Mouse (Mus musculus): ENCODE measurements around the gene Endou. TPM values are rescaled to one million over a fixed set of nuclear protein-coding genes. Genes with fewer than 3 reads are reported as not detected.
A peak's percentile ranks its signal among the peaks of the same experiment; 100 is the strongest.

The Endou gene
- polyA plus RNA-seq, 1 experiment: 0.51 TPM

DNA sequence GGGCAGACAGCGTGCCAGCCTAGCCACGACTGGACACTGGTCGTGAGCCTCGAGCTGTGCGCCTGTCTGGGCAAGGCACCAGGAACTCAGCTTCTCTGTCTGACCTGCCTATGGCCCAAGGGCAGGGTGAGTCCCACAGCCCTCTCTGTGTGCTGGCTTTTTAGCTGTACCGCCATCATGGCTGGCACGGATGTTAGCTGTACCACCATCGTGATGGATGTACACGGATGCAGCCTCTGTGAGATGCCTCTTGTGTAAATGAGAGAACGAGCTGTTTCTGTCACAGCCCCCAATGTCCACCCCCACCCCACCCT is 64.7 kb downstream of the Endou start:
- TF ChIP-seq POLR2A (IDR thresholded peaks at IDR 0.05; ENCODE audit: low read depth, low read length) (no peak), CTCF (IDR thresholded peaks at IDR 0.05; ENCODE audit: extremely low read depth, insufficient read length, insufficient replicate concordance, low read depth, low read length) (no peak)
- H3K36me3 ChIP-seq (ENCODE audit: control insufficient read depth, insufficient read depth, low read length): no peaks in the 10 kb centered on the region
- 90% methylated on average over 10 of the region's 10 CpGs for WGBS

DNA sequence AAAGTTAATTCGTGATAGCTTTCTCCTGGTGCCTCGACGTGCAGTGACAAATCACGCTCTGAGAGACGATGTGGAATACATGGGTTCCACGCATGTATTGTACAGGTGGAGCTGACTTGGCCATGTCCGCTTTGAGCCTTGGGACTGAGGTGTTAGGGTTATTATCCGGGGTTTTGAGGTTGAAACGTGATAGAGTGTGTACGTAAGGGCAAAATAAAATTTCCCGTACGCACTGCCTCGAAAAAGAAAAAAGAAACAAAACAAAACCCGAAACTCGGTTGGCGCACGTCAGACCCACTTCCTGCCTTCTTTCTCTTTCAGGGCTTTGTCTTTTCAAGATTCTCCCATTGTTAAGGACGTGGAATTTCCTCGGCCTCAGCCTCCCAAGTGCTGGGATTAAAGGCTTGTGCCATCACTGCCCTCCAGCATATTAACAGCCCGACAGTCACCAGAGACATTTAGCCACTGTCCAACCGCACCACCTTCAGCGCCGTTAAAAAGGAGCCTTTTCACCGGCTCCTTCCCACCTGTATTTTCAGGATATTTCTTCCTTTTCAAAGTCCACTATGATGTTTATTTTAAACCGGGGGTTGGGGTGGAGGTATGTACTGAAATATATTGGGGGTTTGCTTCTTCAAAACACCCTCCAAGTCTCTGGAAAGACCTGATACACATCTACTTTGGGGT is 65.2 kb downstream of the Endou start:
- Histone ChIP-seq H3K36me3 (ENCODE audit: control insufficient read depth, insufficient read depth, low read length) (no peaks in the 10 kb centered on the region), H3K27me3 (ENCODE audit: control insufficient read depth, insufficient read depth, low read length) (no peaks in the 10 kb centered on the region), H3K4me3 (ENCODE audit: low read depth, low read length) (no peak overlapping the region), H3K27ac (ENCODE audit: insufficient read depth, low read depth, low read length) (no peak overlapping the region), H3K4me1 (ENCODE audit: control insufficient read depth, insufficient read depth, insufficient read length, low read length) (no peaks in the 10 kb centered on the region; the same call in 1 of the 2 replicates)
- no peak for TF ChIP-seq CTCF (IDR thresholded peaks at IDR 0.05; ENCODE audit: extremely low read depth, insufficient read length, insufficient replicate concordance, low read depth, low read length)
- TF ChIP-seq POLR2A (IDR thresholded peaks at IDR 0.05; ENCODE audit: low read depth, low read length): no peak
- 66% methylated on average over 25 of the region's 25 CpGs for WGBS

More for the DNA sequence above, 64.7 kb downstream of the Endou start:
- H3K27ac ChIP-seq (ENCODE audit: insufficient read depth, low read depth, low read length): no peak overlapping the region
- H3K4me1 ChIP-seq (ENCODE audit: control insufficient read depth, insufficient read depth, insufficient read length, low read length): no peaks in the 10 kb centered on the region; the same call in 1 of the 2 replicates
- no peak overlapping the region for H3K4me3 ChIP-seq (ENCODE audit: low read depth, low read length)
- H3K27me3 ChIP-seq (ENCODE audit: control insufficient read depth, insufficient read depth, low read length): no peaks in the 10 kb centered on the region

DNA sequence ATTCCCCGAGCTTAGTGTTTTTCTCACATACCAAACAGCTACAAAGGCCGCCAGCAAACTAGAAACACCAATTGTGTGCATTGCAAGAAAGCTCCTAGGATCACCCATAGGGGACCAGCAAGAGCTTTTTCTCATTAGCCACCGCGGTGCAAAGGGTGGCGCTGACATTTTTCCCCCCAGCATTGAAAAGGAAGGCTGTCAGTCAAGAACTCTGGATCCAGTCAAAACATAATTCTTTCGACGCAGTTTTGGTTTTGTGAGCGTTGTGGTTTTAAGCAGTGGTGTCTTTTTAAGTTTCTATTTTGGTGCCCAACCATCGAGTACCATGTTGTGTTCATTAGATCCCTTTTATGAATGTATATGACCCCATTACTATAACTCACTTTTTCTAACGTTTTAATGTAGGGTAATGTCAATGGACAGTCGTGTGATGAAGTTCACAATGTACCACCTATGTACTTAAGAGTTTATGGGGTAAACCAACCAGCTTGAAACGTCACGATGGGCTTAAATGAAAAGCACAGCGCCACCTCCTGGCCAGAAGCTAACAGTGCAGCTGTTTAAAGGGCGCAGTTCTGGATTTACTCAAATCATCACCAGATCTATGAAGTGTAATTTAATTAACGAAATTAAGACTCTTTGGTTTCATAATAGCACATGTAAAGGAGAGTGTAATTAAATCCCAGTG is 66.0 kb downstream of the Endou start:
- TF ChIP-seq POLR2A (IDR thresholded peaks at IDR 0.05; ENCODE audit: low read depth, low read length) (no peak), CTCF (IDR thresholded peaks at IDR 0.05; ENCODE audit: extremely low read depth, insufficient read length, insufficient replicate concordance, low read depth, low read length) (peak; percentile 45; the same call in 1 of the 2 replicates)
- H3K4me3 ChIP-seq (ENCODE audit: low read depth, low read length): no peak overlapping the region
- no peaks in the 10 kb centered on the region for H3K27me3 ChIP-seq (ENCODE audit: control insufficient read depth, insufficient read depth, low read length)
- H3K36me3 ChIP-seq (ENCODE audit: control insufficient read depth, insufficient read depth, low read length): no peaks in the 10 kb centered on the region
- H3K27ac ChIP-seq (ENCODE audit: insufficient read depth, low read depth, low read length): no peak overlapping the region
- 62% methylated on average over 16 of the region's 16 CpGs for WGBS
- H3K4me1 ChIP-seq (ENCODE audit: control insufficient read depth, insufficient read depth, insufficient read length, low read length): no peaks in the 10 kb centered on the region; the same call in 1 of the 2 replicates

DNA sequence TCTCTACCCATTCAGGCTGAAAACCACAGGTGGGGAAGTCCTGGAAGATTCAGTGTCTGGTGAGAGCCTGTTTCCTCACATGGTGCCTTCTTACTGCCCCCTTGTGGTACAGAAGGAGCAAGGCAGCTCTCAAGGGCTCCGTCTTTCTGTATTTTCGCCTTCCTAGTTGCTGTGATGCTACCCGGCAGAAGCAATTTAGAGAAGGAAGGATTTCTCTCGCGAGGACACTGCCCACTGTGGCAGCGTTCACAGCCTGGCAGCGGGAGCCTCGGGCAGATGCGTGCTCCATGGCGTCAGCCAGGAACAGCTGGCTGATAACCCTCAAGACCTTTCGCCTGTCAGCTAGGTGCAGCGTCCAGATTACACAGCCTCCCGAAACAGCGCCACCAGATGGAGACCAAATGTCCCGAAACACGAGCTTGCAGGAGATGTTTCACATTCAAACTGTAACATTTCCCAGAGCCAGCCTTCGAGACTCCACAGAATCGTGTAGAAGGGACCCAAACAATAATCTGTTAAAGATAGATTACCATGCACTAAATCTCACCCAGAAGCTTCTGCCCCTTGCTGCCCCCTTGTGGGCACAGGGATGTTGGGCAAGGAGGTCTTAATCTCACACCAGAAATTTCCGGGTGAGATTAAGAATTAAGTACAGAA is 67.3 kb downstream of the Endou start:
- peak; percentile 83; the same call in 1 of the 2 replicates for TF ChIP-seq CTCF (IDR thresholded peaks at IDR 0.05; ENCODE audit: extremely low read depth, insufficient read length, insufficient replicate concordance, low read depth, low read length)
- no peak for TF ChIP-seq POLR2A (IDR thresholded peaks at IDR 0.05; ENCODE audit: low read depth, low read length)
- H3K27me3 ChIP-seq (ENCODE audit: control insufficient read depth, insufficient read depth, low read length): no peaks in the 10 kb centered on the region
- no peaks in the 10 kb centered on the region; the same call in 1 of the 2 replicates for H3K4me1 ChIP-seq (ENCODE audit: control insufficient read depth, insufficient read depth, insufficient read length, low read length)
- no peak overlapping the region for H3K27ac ChIP-seq (ENCODE audit: insufficient read depth, low read depth, low read length)
- peak overlapping the region; percentile 64 for H3K4me3 ChIP-seq (ENCODE audit: low read depth, low read length)
- 4% methylated on average over 19 of the region's 19 CpGs for WGBS
- H3K36me3 ChIP-seq (ENCODE audit: control insufficient read depth, insufficient read depth, low read length): no peaks in the 10 kb centered on the region

Other genes starting within 250 kb of the Endou start
- gene Rpap3, start 25.5 kb downstream of the Endou start, polyA plus RNA-seq (2012; rRNA removed): 0.55 and 0.63 TPM in 2 replicates
- 11.3 and 17.1 TPM in 2 replicates for gene Rapgef3, start 36.6 kb upstream of the Endou start, polyA plus RNA-seq (2012; rRNA removed)
- 20.8 and 22.1 TPM in 2 replicates for gene Slc48a1, start 47.2 kb upstream of the Endou start, polyA plus RNA-seq (2012; rRNA removed)
- 21.3 and 29.9 TPM in 2 replicates for gene Hdac7, start 113.2 kb upstream of the Endou start, polyA plus RNA-seq (2012; rRNA removed)
- 100 and 151 TPM in 2 replicates for gene Vdr, start 179.3 kb upstream of the Endou start, polyA plus RNA-seq (2012; rRNA removed)
- gene Tmem106c, start 232.9 kb upstream of the Endou start, polyA plus RNA-seq (2012; rRNA removed): 7.1 and 8.6 TPM in 2 replicates

All from small intestine, adult 2 months (tissue).